Mouse (Mus musculus) spleen, adult 2 months (tissue): ENCODE data around the gene Clasrp.

Experiments used
- CTCF ChIP-seq: fragments of 200-500 bp; IDR thresholded peaks from 2 replicates; pipeline ENCODE4 v1.5.1; 2011; ENCODE audit warnings: mild to moderate bottlenecking, inconsistent platforms; ENCODE audit not compliant: insufficient read depth, insufficient read length, insufficient replicate concordance; ENCODE audit errors: extremely low read depth
- POLR2A ChIP-seq: fragments of 200-500 bp; IDR thresholded peaks from 2 replicates; pipeline ENCODE4 v1.6.1; 2011; ENCODE audit warnings: low read depth, low read length, inconsistent platforms

- TF ChIP-seq POLR2A (no peak), CTCF (no peak)
Observed at GRCm38 (mm10) chr7:19541681-19542154, 62.6 kb downstream of the Clasrp start.
